Mouse (Mus musculus) forebrain, embryonic 10.5 days (tissue): ENCODE measurements at regions not wholly inside any gene's neighbourhood (a gene's known extent, or its start where the extent isn't known, plus 50 kb on each side); places are given as distances from the start of the nearest gene placed in this dataset.

Experiments
- DNase-seq: peaks from one replicate; pipeline ENCODE4 v3.0.0-alpha.2; 2017; ENCODE audit warnings: low spot score; ENCODE audit errors: extremely low spot score
- H3K27ac ChIP-seq: fragments of 300-500 bp; sonication (generic); 2 replicates; pipeline ENCODE4 v1.5.1; 2016; ENCODE audit warnings: mild to moderate bottlenecking
- H3K27me3 ChIP-seq: fragments of 300-500 bp; sonication (generic); 2 replicates; pipeline ENCODE4 v1.6.1; 2016; ENCODE audit warnings: mild to moderate bottlenecking; ENCODE audit not compliant: poor library complexity, severe bottlenecking
- H3K36me3 ChIP-seq: fragments of 300-500 bp; sonication (generic); replicated peaks from 2 replicates; pipeline ENCODE4 v1.6.1; 2016; ENCODE audit warnings: mild to moderate bottlenecking, moderate library complexity
- H3K4me1 ChIP-seq: fragments of 300-500 bp; sonication (generic); 2 replicates; pipeline ENCODE4 v1.6.1; 2016
- H3K4me3 ChIP-seq: fragments of 300-500 bp; sonication (generic); 2 replicates; pipeline ENCODE4 v1.5.1; 2016; ENCODE audit warnings: mild to moderate bottlenecking, moderate library complexity
- H3K9me3 ChIP-seq: fragments of 300-500 bp; sonication (generic); 2 replicates; pipeline ENCODE4 v1.6.1; 2016; ENCODE audit warnings: mild to moderate bottlenecking, moderate library complexity
- WGBS: fragments of 180-500 bp; shearing (Covaris S2); methylation state at CpG from one replicate; pipeline ENCODE4 v1.1.7; 2016; 5-methylcytosine and 5-hydroxymethylcytosine counted together

GRCm38 (mm10) chr5:112634701-112635100 lies 57.7 kb upstream of the Sez6l start:
- DNase-seq: no peak
- H3K9me3 ChIP-seq: peaks cover 5% of the 10 kb centered on the region; the same call in 1 of the 2 replicates
- WGBS: 68% methylated on average over 3 of the region's 3 CpGs

GRCm38 (mm10) chr5:112631766-112632165 lies 54.8 kb upstream of the Sez6l start:
- 0 out of 2 replicates have a peak overlapping the region, but pooled peaks have one; percentile 12 for H3K27ac ChIP-seq
- 41% methylated on average over 7 of the region's 7 CpGs for WGBS
- H3K4me1 ChIP-seq: peaks cover 44% of the 10 kb centered on the region
- DNase-seq: no peak
- peaks cover 22% of the 10 kb centered on the region for H3K27me3 ChIP-seq
- no peaks in the 10 kb centered on the region for H3K36me3 ChIP-seq
- H3K9me3 ChIP-seq: no peaks in the 10 kb centered on the region
- no peak overlapping the region for H3K4me3 ChIP-seq

More at GRCm38 (mm10) chr5:112634701-112635100, 57.7 kb upstream of the Sez6l start:
- Histone ChIP-seq H3K4me1 (peaks cover 17% of the 10 kb centered on the region), H3K4me3 (no peak overlapping the region), H3K27me3 (0 out of 2 replicates have a peak, but pooled peaks cover 12% of the 10 kb centered on the region), H3K36me3 (no peaks in the 10 kb centered on the region), H3K27ac (no peak overlapping the region)

- Histone ChIP-seq H3K36me3 (no peaks in the 10 kb centered on the region), H3K27ac (no peak overlapping the region), H3K4me1 (peaks cover 58% of the 10 kb centered on the region), H3K9me3 (no peaks in the 10 kb centered on the region), H3K4me3 (no peak overlapping the region), H3K27me3 (peaks cover 41% of the 10 kb centered on the region)
- WGBS: 59% methylated on average over 2 of the region's 2 CpGs
- no peak for DNase-seq
Observed at GRCm38 (mm10) chr5:112629656-112630055, 52.7 kb upstream of the Sez6l start.

- Histone ChIP-seq H3K27me3 (peaks cover 54% of the 10 kb centered on the region), H3K27ac (no peak overlapping the region), H3K4me3 (no peak overlapping the region; the same call in 1 of the 2 replicates), H3K9me3 (no peaks in the 10 kb centered on the region), H3K36me3 (no peaks in the 10 kb centered on the region), H3K4me1 (peaks cover 69% of the 10 kb centered on the region)
- WGBS: 30% methylated on average over 18 of the region's 18 CpGs
- DNase-seq: no peak
Observed at GRCm38 (mm10) chr5:112628073-112628790, 51.2 kb upstream of the Sez6l start.

- no peak for DNase-seq
- Histone ChIP-seq H3K36me3 (no peaks in the 10 kb centered on the region), H3K27me3 (peaks cover 61% of the 10 kb centered on the region), H3K4me3 (no peak overlapping the region), H3K4me1 (peaks cover 70% of the 10 kb centered on the region), H3K27ac (peak overlapping the region; percentile 54; the same call in 1 of the 2 replicates), H3K9me3 (no peaks in the 10 kb centered on the region)
- 61% methylated on average over 14 of the region's 14 CpGs for WGBS
Observed at GRCm38 (mm10) chr5:112627305-112627704, 50.3 kb upstream of the Sez6l start.
